Mouse (Mus musculus) thymus, adult 2 months (tissue): ENCODE measurements around the gene Eif1ad. TPM values are rescaled to one million over a fixed set of nuclear protein-coding genes. Genes with fewer than 3 reads are reported as not detected.

Experiments
- DNase-seq: peaks from one replicate; pipeline ENCODE4 v3.0.0; 2021
- H3K27ac ChIP-seq: fragments of 200-500 bp; 2 replicates; pipeline ENCODE4 v1.5.1; 2012; ENCODE audit warnings: low read length, control low read depth; ENCODE audit not compliant: control insufficient read depth, insufficient read depth
- H3K27me3 ChIP-seq: fragments of 200-500 bp; 2 replicates; pipeline ENCODE4 v1.6.1; 2012; ENCODE audit warnings: mild to moderate bottlenecking, low read length, moderate library complexity, mixed read lengths; ENCODE audit not compliant: control insufficient read depth, insufficient read depth
- H3K36me3 ChIP-seq: fragments of 200-500 bp; 2 replicates; pipeline ENCODE4 v1.6.1; 2012; ENCODE audit warnings: mild to moderate bottlenecking, low read length, moderate library complexity; ENCODE audit not compliant: control insufficient read depth, insufficient read depth
- H3K4me1 ChIP-seq: fragments of 200-500 bp; replicated peaks from 2 replicates; pipeline ENCODE4 v1.6.1; 2012; ENCODE audit warnings: low read length; ENCODE audit not compliant: control insufficient read depth, insufficient read depth
- H3K4me3 ChIP-seq: fragments of 200-500 bp; 2 replicates; pipeline ENCODE4 v1.5.1; 2012; ENCODE audit warnings: mild to moderate bottlenecking, low read length, control low read depth, moderate library complexity; ENCODE audit not compliant: control insufficient read depth, insufficient read depth
- CTCF ChIP-seq: fragments of 200-500 bp; IDR thresholded peaks from 2 replicates; pipeline ENCODE4 v1.5.1; 2012; ENCODE audit warnings: mild to moderate bottlenecking, control low read depth, low read length, moderate library complexity, borderline replicate concordance; ENCODE audit not compliant: control insufficient read depth, poor library complexity, insufficient read depth; ENCODE audit errors: extremely low read depth
- POLR2A ChIP-seq: fragments of 200-500 bp; IDR thresholded peaks from 2 replicates; pipeline ENCODE4 v1.6.1; 2012; ENCODE audit warnings: mild to moderate bottlenecking, low read length, control low read depth, moderate library complexity; ENCODE audit not compliant: control insufficient read depth, poor library complexity, insufficient read depth; ENCODE audit errors: extremely low read depth
- WGBS: fragments of 180-500 bp; shearing (Covaris S2); methylation state at CpG from one replicate; pipeline ENCODE4 v1.1.7; 2018; 5-methylcytosine and 5-hydroxymethylcytosine counted together
- polyA plus RNA-seq: library from polyadenylated mRNA; depleted of rRNA; stranded (reverse); fragments of >200 nt; gene quantifications from 2 replicates; pipeline ENCODE4 v1.2.3, GENCODE M21; 2012; rRNA removed

The Eif1ad gene
- polyA plus RNA-seq, 1 experiment, result 51.3 TPM

GRCm38 (mm10) chr19:5411961-5412360 is 45.4 kb downstream of the Eif1ad start:
- WGBS, result 94% methylated on average over 5 of the region's 5 CpGs
- TF ChIP-seq CTCF (no peak), POLR2A (no peak)
- Histone ChIP-seq H3K27me3 (no peaks in the 10 kb centered on the region), H3K4me3 (no peak overlapping the region), H3K27ac (no peak overlapping the region), H3K36me3 (no peaks in the 10 kb centered on the region), H3K4me1 (peaks cover 16% of the 10 kb centered on the region)
- no peak for DNase-seq

GRCm38 (mm10) chr19:5413840-5414239 is 47.3 kb downstream of the Eif1ad start:
- H3K4me1 ChIP-seq, result 0 out of 2 replicates have a peak, but pooled peaks cover 7% of the 10 kb centered on the region
- H3K27ac ChIP-seq, result no peak overlapping the region
- no peak overlapping the region for H3K4me3 ChIP-seq
- H3K27me3 ChIP-seq, result no peaks in the 10 kb centered on the region
- 97% methylated on average over 4 of the region's 4 CpGs for WGBS
- H3K36me3 ChIP-seq, result peaks cover 11% of the 10 kb centered on the region; the same call in 1 of the 2 replicates
- no peak for TF ChIP-seq POLR2A
- TF ChIP-seq CTCF, result no peak
- DNase-seq, result no peak

GRCm38 (mm10) chr19:5414534-5414957 is 48.0 kb downstream of the Eif1ad start:
- no peak for TF ChIP-seq CTCF
- TF ChIP-seq POLR2A, result no peak
- H3K4me1 ChIP-seq, result 0 out of 2 replicates have a peak, but pooled peaks cover 3% of the 10 kb centered on the region
- no peaks in the 10 kb centered on the region for H3K27me3 ChIP-seq
- H3K4me3 ChIP-seq, result no peak overlapping the region
- peaks cover 11% of the 10 kb centered on the region; the same call in 1 of the 2 replicates for H3K36me3 ChIP-seq
- 89% methylated on average over 2 of the region's 2 CpGs for WGBS
- no peak for DNase-seq
- H3K27ac ChIP-seq, result no peak overlapping the region

- no peak for TF ChIP-seq POLR2A
- no peak for TF ChIP-seq CTCF
- WGBS, result 96% methylated on average over 8 of the region's 8 CpGs
- Histone ChIP-seq H3K4me1 (peaks cover 19% of the 10 kb centered on the region), H3K27ac (no peak overlapping the region), H3K27me3 (no peaks in the 10 kb centered on the region), H3K36me3 (peaks cover 11% of the 10 kb centered on the region; the same call in 1 of the 2 replicates), H3K4me3 (no peak overlapping the region)
- no peak for DNase-seq
Observed at GRCm38 (mm10) chr19:5418750-5419466, 52.4 kb downstream of the Eif1ad start.

GRCm38 (mm10) chr19:5419630-5420029 is 53.1 kb downstream of the Eif1ad start:
- Histone ChIP-seq H3K27me3 (no peaks in the 10 kb centered on the region), H3K4me3 (no peak overlapping the region), H3K27ac (no peak overlapping the region), H3K36me3 (peaks cover 11% of the 10 kb centered on the region; the same call in 1 of the 2 replicates), H3K4me1 (peaks cover 18% of the 10 kb centered on the region)
- TF ChIP-seq POLR2A, result no peak
- TF ChIP-seq CTCF, result no peak
- 96% methylated on average over 9 of the region's 9 CpGs for WGBS
- no peak for DNase-seq

- TF ChIP-seq CTCF (no peak), POLR2A (no peak)
- Histone ChIP-seq H3K27ac (no peak overlapping the region), H3K4me1 (peaks cover 18% of the 10 kb centered on the region), H3K36me3 (peaks cover 11% of the 10 kb centered on the region; the same call in 1 of the 2 replicates), H3K27me3 (no peaks in the 10 kb centered on the region), H3K4me3 (no peak overlapping the region)
- DNase-seq, result no peak
- 95% methylated on average over 6 of the region's 6 CpGs for WGBS
Observed at GRCm38 (mm10) chr19:5420579-5420978, 54.0 kb downstream of the Eif1ad start.

Other genes with a start within 250 kb of the Eif1ad start
- 48.0 and 54.9 TPM in 2 replicates for gene Klc2, start 248.2 kb upstream of the Eif1ad start, polyA plus RNA-seq
- 58.9 and 64.9 TPM in 2 replicates for gene Pacs1, start 93.6 kb upstream of the Eif1ad start, polyA plus RNA-seq
- gene Sf3b2, start 71.3 kb upstream of the Eif1ad start, polyA plus RNA-seq, result 213 and 250 TPM in 2 replicates
- 4.8 and 6.3 TPM in 2 replicates for gene Gal3st3, start 68.4 kb upstream of the Eif1ad start, polyA plus RNA-seq
- not detected in 2 replicates for gene Catsper1, start 31.0 kb upstream of the Eif1ad start, polyA plus RNA-seq
- 60.2 and 101 TPM in 2 replicates for gene Cst6, start 17.2 kb upstream of the Eif1ad start, polyA plus RNA-seq
- gene Banf1, start 427 bp downstream of the Eif1ad start, polyA plus RNA-seq, result 294 and 314 TPM in 2 replicates
- 41.6 and 48.9 TPM in 2 replicates for gene Sart1, start 22.0 kb downstream of the Eif1ad start, polyA plus RNA-seq
- gene Tsga10ip, start 35.8 kb downstream of the Eif1ad start, polyA plus RNA-seq, result 0.14 and 0.59 TPM in 2 replicates
- gene Drap1, start 58.2 kb downstream of the Eif1ad start, polyA plus RNA-seq, result 112 and 133 TPM in 2 replicates
- 145 and 149 TPM in 2 replicates for gene AI837181, start 58.4 kb downstream of the Eif1ad start, polyA plus RNA-seq
- gene Fosl1, start 80.8 kb downstream of the Eif1ad start, polyA plus RNA-seq, result 0.16 TPM in 1 of 2 replicates, not detected in the other
- 8.1 and 8.2 TPM in 2 replicates for gene Ccdc85b, start 91.2 kb downstream of the Eif1ad start, polyA plus RNA-seq
- gene Fibp, start 93.9 kb downstream of the Eif1ad start, polyA plus RNA-seq, result 142 and 157 TPM in 2 replicates
- 49.1 and 54.3 TPM in 2 replicates for gene Ctsw, start 101.8 kb downstream of the Eif1ad start, polyA plus RNA-seq
- 17.3 and 21.6 TPM in 2 replicates for gene Efemp2, start 107.2 kb downstream of the Eif1ad start, polyA plus RNA-seq
- gene Mus81, start 121.7 kb downstream of the Eif1ad start, polyA plus RNA-seq, result 127 and 149 TPM in 2 replicates
- 1,557 and 1,580 TPM in 2 replicates for gene Cfl1, start 123.7 kb downstream of the Eif1ad start, polyA plus RNA-seq
- 3.3 and 3.5 TPM in 2 replicates for gene 1700020D05Rik, start 137.0 kb downstream of the Eif1ad start, polyA plus RNA-seq
- gene Snx32, start 143.8 kb downstream of the Eif1ad start, polyA plus RNA-seq, result 20.0 and 22.6 TPM in 2 replicates
- gene Ovol1, start 193.9 kb downstream of the Eif1ad start, polyA plus RNA-seq, result 1.4 and 1.9 TPM in 2 replicates
- 35.0 and 38.9 TPM in 2 replicates for gene Ap5b1, start 201.3 kb downstream of the Eif1ad start, polyA plus RNA-seq
- gene Rnaseh2c, start 235.1 kb downstream of the Eif1ad start, polyA plus RNA-seq, result 87.0 and 96.5 TPM in 2 replicates
- 90.0 and 106 TPM in 2 replicates for gene Kat5, start 243.5 kb downstream of the Eif1ad start, polyA plus RNA-seq